Mouse (Mus musculus): Measurements from ENCODE around the gene Pip4k2c.
A peak's percentile ranks its signal among the peaks of the same experiment; 100 is the strongest.

Pip4k2c gene

DNA sequence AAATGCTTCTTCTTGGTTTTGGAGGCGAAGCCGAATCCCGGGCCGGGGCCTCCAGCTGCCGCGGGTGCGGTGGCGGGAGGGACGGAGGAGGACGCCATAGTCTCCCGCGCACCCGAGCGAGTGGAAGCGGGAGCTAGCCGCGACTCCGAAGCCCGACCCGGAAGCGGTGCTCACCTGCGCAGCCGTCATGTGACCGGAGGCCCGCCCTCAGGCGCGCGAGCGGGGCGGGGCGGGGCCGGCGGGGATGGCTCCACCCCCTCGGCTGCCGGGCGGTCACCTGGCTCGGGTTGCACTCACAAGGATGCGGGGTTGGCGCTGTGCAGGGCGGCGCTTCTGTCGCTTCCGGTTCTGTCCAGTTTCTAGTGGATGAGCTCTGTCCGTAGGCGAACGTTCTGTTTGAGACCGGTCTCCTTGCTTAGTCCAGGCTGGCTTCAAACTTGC lies at the start of gene Pip4k2c:
Gene Pip4k2c, minus strand, starts transcription at position 172 of the 441 bp plus-strand sequence.
- peak; percentile 93 for DNase-seq (ENCODE audit: low spot score)

- no peak for DNase-seq (ENCODE audit: low spot score)
These were observed 47.1 kb upstream of the Pip4k2c start for GRCm38 (mm10) chr10:127258489-127258888.

- no peak for DNase-seq (ENCODE audit: low spot score)
These were observed 46.4 kb upstream of the Pip4k2c start for GRCm38 (mm10) chr10:127257790-127258189.

DNA sequence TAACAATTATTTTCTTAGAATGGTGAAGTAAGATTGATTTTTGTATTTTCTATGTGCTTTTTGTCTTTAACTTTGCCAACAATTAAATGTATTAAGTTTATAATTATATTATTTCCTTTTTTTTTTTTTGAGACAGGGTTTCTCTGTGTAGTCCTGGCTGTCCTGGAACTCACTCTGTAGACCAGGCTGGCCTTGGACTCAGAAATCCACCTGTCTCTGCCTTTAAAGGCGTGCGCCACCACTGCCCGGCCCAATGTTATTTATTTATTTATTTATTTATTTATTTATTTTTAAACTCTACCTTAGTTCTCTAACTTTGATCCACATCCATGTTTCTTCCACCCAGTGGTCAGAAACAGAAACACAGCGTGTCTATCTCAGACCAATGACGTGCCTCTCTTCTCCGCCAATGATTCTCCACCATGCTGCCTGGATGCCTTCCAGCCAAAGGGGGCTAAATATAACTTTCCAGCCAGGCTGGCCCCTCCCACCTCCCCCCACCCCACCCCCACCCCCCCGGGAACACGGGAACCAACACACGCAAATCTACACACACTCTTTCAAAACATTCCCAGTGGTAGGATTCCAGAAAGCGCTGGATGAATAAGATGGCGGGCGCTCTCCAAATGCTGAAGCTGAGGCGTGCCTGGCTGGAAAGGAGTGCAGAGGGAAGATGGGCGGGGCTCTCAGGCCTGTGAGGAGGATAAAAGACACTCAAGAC lies 44.4 kb upstream of the Pip4k2c start:
- DNase-seq (ENCODE audit: low spot score), result peak; percentile 85

GRCm38 (mm10) chr10:127250810-127251209 lies 39.4 kb upstream of the Pip4k2c start:
- no peak for DNase-seq (ENCODE audit: low spot score)

DNA sequence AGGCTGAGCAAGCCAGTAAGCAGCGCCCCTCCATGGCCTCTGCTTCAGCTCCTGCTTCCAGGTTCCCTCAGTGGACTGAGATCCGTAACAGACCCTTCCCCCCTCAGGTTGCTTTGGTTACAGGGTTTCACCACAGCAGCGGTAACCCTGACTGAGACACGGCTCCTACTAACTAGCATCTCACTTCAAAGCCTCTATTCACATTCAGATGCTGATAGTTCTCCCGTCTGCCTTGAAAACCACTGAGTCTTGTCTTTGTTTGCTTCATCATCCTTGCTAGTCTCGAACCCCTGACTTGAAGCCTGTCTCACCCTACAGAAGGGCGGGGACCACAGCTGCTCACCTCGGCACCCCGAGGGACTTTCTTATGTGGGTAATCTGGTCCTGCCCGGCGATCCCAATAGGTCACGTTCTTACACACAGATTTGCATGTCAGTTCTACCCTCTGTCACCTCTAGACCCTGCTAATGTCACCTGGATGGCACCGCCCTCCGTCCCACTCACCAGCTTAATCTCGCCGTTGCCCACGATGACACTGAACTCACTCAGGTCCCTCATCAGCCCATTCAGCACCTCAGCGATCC lies 26.9 kb upstream of the Pip4k2c start:
- DNase-seq (ENCODE audit: low spot score), result no peak

DNA sequence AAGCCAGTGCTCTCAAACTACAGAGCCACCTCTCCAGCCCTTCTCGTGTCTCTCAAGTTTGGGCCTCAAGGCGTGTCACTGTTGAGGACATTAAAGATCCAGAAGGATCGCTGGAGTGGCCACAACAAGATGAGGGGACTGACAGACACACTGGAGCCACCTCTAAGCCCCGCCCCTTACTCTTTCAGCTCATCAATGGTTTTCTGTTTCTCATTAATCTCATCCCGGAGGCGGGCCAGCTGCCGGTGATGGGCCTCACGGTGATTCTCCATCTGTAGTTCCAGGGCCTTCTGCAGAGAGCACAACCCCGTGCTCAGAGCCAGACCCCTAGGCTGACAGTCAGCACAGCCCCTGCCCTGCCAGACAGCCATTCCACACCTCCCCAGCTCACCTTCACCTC lies 25.2 kb upstream of the Pip4k2c start:
- peak; percentile 34 for DNase-seq (ENCODE audit: low spot score)

DNA sequence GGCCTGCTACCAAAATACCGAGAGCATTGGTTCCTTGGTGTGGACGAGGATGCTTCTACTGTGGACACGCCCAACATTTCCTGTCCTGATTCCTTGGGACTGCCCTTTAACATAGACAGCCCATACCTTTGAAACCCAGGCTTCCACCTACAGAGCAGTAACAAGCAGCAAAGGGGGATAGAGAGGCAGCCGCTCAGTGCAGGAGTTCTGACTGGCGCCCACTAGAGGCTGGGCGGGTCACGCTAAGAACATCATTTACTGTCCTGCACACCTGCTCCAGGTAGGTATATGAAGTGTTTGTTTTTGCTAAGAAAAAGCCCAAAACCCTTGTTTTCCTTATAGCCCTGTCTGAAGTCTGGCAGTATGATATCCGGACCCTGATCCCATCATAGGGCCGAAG lies 21.8 kb upstream of the Pip4k2c start:
- no peak for DNase-seq (ENCODE audit: low spot score)

GRCm38 (mm10) chr10:127231741-127232140 lies 20.4 kb upstream of the Pip4k2c start:
- no peak for DNase-seq (ENCODE audit: low spot score)

DNA sequence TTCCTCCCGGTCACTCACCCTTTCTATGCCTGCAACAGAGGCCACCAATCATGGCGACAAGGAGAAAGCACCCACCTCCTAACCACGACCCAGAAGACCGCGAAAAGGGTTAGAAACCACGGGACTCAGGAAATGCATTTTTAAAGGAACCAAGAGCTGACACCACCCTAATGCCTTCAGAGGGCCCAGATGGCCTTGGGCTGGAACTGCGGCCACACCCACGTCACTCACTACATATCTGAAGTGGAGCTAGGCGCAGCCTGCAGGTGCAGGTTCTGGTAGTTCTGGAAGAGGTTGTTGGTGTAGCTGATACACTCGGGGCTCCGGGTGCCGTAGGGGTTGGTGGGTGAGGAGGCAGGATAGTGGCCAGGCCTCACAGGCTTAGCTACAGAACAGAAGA lies 19.3 kb upstream of the Pip4k2c start:
- no peak for DNase-seq (ENCODE audit: low spot score)

DNA sequence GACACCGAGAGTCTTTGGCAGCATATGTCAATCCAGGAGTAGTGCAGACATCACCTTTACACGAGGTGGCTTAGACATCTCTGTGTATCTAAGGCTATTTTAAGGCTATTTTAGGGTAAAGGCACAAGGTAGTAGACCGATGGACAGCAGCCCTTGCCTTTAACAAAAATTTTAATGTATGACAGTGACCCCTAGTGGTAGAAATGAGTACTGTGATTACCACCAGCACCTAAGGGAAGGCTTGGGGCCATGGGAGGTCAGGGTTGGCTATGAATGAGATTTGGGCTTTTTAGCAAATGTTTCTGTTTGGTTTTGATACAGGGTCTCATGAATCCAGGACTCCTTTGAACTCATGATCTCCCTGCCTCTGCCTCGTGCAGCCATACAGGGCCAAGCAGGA lies 17.5 kb upstream of the Pip4k2c start:
- peak; percentile 76 for DNase-seq (ENCODE audit: low spot score)

- DNase-seq (ENCODE audit: low spot score), result no peak
These were observed 15.8 kb upstream of the Pip4k2c start for GRCm38 (mm10) chr10:127227163-127227562.

DNA sequence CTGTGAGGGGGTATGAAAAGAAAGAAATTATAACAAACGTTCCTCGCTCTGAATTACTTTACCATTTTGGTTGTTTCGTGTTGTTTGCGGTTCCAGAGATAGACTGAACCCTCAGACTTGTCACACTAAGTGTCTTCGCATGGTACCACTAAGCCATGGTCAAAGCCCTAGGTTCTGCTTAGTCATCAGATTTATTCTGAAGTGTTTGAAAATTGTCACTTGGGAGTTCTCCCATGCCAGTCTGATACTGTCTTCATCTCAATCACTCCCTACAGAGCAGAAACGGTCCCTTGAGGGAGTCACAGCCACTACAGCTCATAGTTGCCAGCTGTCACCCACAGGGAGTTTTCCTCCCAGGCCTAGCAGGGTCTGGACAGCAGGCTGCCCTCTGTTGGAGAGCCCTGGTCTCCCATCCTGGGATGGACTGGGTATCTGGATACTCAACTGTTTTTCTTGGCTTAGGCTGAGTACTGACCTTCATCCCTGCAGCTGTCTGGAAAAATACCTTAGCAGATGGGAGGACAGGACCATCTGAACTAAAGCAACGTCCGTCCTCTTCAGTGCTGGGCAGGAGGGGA lies 15.0 kb upstream of the Pip4k2c start:
- peak; percentile 45 for DNase-seq (ENCODE audit: low spot score)

DNA sequence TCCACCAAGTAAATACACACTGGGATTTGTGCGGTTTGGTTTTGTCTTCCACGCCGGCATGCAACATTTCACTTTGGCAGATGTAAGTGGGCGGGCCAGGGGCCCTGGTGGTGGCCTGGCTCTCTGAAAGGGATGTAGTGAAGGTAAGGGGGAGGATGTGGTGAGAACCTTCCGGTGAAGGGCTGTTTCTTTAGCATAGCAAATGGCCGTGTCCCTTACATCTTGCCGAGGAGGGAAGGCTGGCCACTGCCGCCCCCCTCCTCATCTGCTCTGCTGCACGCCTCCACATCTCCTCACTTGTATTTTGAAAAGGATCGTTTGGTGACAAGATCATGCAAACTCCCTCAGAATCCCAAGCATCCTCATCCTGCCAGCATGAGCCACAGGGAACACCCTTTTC lies 14.3 kb upstream of the Pip4k2c start:
- no peak for DNase-seq (ENCODE audit: low spot score)

DNA sequence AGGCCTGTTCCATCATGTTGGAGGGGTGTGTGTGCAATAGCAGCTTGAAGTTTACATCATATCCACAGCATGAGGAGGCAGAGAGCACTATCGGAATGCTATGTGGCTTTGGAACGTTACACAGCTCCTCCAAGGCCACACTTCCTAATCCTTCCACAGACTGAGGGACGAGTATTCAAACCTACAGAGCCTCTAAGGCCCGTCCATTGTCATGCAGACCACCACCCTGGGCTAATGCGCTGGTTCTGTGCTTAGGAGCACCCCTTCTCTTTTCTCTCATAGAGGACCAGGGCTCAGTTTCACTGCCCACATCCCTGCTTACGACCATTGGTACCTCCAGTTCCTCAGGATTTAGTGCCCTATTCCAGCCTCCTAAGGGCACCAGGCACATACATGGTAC lies 13.8 kb upstream of the Pip4k2c start:
- no peak for DNase-seq (ENCODE audit: low spot score)

DNA sequence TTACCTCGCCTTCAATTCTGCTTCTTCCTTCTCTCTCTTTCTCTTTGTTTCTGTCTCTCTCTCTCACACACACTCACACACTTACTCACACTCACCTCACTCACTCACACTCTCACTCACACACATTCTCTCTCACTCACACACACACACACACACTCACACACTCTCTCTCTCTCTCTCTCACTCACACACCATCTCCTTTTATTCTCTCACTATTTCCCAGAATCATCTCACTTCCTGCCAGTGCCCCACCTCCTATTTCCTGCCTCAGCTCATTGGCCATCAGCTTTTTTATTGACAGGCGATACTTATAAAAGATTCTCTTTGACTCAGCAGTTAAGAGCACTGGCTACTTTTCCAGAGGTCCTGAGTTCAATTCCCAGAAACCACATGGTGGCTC lies 7.0 kb upstream of the Pip4k2c start:
- DNase-seq (ENCODE audit: low spot score), result no peak

- DNase-seq (ENCODE audit: low spot score), result no peak
These were observed 5.8 kb upstream of the Pip4k2c start for GRCm38 (mm10) chr10:127217177-127217576.

DNA sequence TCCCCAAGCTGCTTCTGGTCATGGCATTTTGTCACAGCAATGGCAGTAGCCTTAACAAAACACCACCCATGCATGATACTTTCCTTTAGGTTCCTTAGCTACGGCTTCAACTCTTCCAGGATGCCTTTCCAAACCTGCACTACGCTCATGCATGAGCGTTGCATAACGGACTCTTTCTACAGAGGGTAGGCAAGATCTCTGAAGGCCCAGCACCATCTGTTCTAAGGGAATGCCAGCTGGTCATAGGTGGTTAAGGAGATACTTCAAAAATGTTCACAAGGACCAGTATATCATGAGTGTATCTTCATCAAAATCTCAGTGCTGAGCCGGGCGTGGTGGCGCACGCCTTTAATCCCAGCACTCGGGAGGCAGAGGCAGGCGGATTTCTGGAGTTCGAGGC lies 5.1 kb upstream of the Pip4k2c start:
- DNase-seq (ENCODE audit: low spot score), result no peak

GRCm38 (mm10) chr10:127214422-127214803 lies 3.0 kb upstream of the Pip4k2c start:
- DNase-seq (ENCODE audit: low spot score), result no peak

DNA sequence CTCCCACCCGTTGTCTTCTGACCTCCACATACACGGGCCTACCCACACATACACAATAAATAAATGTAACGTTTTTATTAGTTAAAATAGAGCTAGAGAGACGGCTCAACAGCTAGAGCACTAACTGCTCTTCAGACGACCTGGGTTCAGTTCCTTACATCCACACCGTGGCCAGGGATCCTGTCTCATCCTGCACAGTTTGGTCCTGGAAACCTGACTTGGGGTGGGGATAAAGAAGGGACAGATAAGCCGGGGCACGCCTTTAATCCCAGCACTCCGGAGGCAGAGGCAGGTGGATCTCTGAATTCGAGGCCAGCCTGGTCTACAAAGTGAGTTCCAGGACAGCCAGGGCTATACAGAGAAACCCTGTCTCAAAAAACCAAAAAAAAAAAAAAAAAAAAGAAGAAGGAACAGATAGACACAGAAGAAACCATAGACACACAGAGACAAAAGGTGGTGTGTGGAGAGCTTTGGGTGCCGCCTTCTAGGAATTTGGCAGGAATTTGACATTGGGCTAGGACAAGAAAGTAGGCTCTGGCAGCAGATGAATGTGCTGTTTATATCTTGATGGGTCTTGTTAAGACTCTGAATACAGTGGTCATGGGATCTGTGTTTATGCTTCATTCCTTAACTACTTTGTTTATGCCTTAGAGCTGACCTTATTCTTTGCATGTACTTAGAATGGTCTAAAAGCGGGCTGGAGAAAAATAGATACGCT lies 2.5 kb upstream of the Pip4k2c start:
- no peak for DNase-seq (ENCODE audit: low spot score)

DNA sequence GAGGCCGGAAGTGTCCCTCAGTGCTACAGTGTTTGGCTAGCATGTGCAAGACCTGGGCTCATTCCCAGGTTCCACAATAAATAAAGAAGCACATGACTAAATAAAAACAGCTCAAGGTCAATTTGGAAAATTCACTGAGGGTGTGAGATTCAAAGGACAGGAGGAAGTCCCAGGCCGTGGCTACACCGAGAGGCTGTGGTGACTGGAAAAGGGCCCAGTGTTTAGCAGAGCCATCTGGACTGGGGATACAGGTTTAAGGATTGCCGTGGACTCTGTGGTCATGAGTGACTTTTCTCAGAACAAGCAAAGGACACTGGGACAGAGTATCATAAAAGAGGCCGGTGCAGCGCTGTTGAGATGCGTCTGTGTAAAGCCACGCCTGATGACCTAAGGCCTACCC lies 1.9 kb upstream of the Pip4k2c start:
- DNase-seq (ENCODE audit: low spot score), result no peak

- DNase-seq (ENCODE audit: low spot score), result peak; percentile 43
These were observed 402 bp downstream of the Pip4k2c start for GRCm38 (mm10) chr10:127210961-127211405.
